Mouse (Mus musculus) ES-Bruce4 (cell line): ENCODE data around the gene Fam198a.

ENCODE experiments used
- CTCF ChIP-seq: IDR thresholded peaks from one replicate; pipeline ENCODE4 v1.8.1; 2011; ENCODE audit warnings: low read depth, low read length
- EP300 ChIP-seq: IDR thresholded peaks from 2 replicates; pipeline ENCODE4 v1.6.1; 2011; ENCODE audit warnings: low read depth, low read length; ENCODE audit not compliant: insufficient read depth
- POLR2A ChIP-seq: IDR thresholded peaks from one replicate; pipeline ENCODE4 v1.8.1; 2011; ENCODE audit warnings: low read length; ENCODE audit not compliant: insufficient read depth

DNA sequence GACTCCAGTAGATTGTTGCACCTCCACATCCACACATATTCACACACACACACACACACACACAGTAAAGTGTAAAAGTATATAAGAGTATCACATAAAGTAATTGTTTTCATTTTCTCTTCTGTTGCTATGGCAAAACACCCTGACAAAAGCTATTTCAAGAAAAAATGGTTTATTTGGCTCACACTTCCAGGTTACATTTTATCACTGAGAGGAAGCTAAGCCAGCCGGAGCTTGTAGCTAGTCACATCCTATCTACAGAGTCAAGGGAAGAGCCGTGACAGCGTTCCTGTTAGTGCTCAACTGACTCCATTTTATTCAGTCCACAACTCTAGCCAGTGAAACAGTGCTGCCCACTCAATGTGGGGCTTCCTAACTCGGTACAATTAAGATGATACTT, 2.4 kb upstream of the Fam198a start:
- TF ChIP-seq POLR2A (no peak), CTCF (no peak), EP300 (no peak)
